Mouse (Mus musculus): ENCODE results near the gene Rtn4rl1. TPM values are rescaled to one million over a fixed set of nuclear protein-coding genes. Genes with fewer than 3 reads are reported as not detected.

Gene Rtn4rl1
- polyA plus RNA-seq, 1 experiment from 2014 or later = 2.1 TPM

- H3K27ac ChIP-seq (replicated peaks) = no peak overlapping the region
Observed at GRCm38 (mm10) chr11:75313834-75314233, 120.3 kb downstream of the Rtn4rl1 start.

More at GRCm38 (mm10) chr11:75313834-75314233, 120.3 kb downstream of the Rtn4rl1 start:
- WGBS = 94% methylated on average over 8 of the region's 8 CpGs
- H3K36me3 ChIP-seq (replicated peaks) = peaks cover 100% of the 10 kb centered on the region
- H3K9me3 ChIP-seq = no peaks in the 10 kb centered on the region
- H3K4me3 ChIP-seq = no peak overlapping the region
- no peak for DNase-seq (ENCODE audit: low spot score)
- no peaks in the 10 kb centered on the region for H3K4me1 ChIP-seq
- H3K27me3 ChIP-seq (replicated peaks; ENCODE audit: low read depth, poor library complexity, severe bottlenecking) = no peaks in the 10 kb centered on the region

MicroRNAs within 50 kb of the gene (microRNA counts, 519-probe panel; counts per million panel counts)
- microRNA mmu-miR-132 = 2,366 counts per million, percentile 64 among the panel's probes with 10 or more counts
- microRNA mmu-miR-212 = 188 counts per million, percentile 57 among the panel's probes with 10 or more counts

Small RNA genes lying within 50 kb of the gene (microRNA-seq; reads per million reads assigned to microRNA genes)
- gene Mir132 (63.1 reads per million, percentile 44 among the genes with 10 or more reads in this experiment), gene Mir212 (7.6 reads per million, percentile 18 among the genes with 10 or more reads in this experiment)

Other genes with a start within 250 kb of the Rtn4rl1 start
- gene Hic1, start 24.3 kb upstream of the Rtn4rl1 start, polyA plus RNA-seq (2016; fragmentation: Nextera tagmentation; extraction: Ambion mirVana) = 0.23 and 1.3 TPM in 2 replicates
- gene Ovca2, start 14.9 kb upstream of the Rtn4rl1 start, polyA plus RNA-seq (2016; fragmentation: Nextera tagmentation; extraction: Ambion mirVana) = 35.4 and 36.7 TPM in 2 replicates
- gene Dph1, start 2.5 kb upstream of the Rtn4rl1 start, polyA plus RNA-seq (2016; fragmentation: Nextera tagmentation; extraction: Ambion mirVana) = 24.9 and 29.2 TPM in 2 replicates
- 192 and 201 TPM in 2 replicates for gene Rpa1, start 154.5 kb downstream of the Rtn4rl1 start, polyA plus RNA-seq (2016; fragmentation: Nextera tagmentation; extraction: Ambion mirVana)
- gene Smyd4, start 154.7 kb downstream of the Rtn4rl1 start, polyA plus RNA-seq (2016; fragmentation: Nextera tagmentation; extraction: Ambion mirVana) = 18.2 TPM in 2 replicates
- 211 and 216 TPM in 2 replicates for gene Serpinf1, start 228.9 kb downstream of the Rtn4rl1 start, polyA plus RNA-seq (2016; fragmentation: Nextera tagmentation; extraction: Ambion mirVana)
- gene Serpinf2, start 245.8 kb downstream of the Rtn4rl1 start, polyA plus RNA-seq (2016; fragmentation: Nextera tagmentation; extraction: Ambion mirVana) = not detected in 2 replicates

Measured in embryonic facial prominence, embryonic 10.5 days (tissue).